10 mouse cellular contexts compared by ENCODE assay signal in genomic region chr1:89524998-89525397, GRCm38 (mm10).
"Had no signal": no experiment of that assay in that cellular context is flagged by ENCODE, and none has a peak within 500 bp of the region (broad histone marks: within the 10 kb centered on the region; RNA-seq: fewer than 3 reads in every experiment).

No protein-coding gene starts in this region.

- H3K9me3 ChIP-seq: limb, embryonic 10.5 days; limb, embryonic 13.5 days; liver, embryonic 13.5 days; megakaryocyte, embryonic 14.5 days; midbrain, embryonic 10.5 days; midbrain, embryonic 13.5 days; stomach, embryonic 15.5 days had no signal

- H3K9ac ChIP-seq: limb, embryonic 13.5 days; liver, embryonic 13.5 days; midbrain, embryonic 13.5 days; stomach, embryonic 15.5 days had no signal

- H3K4me2 ChIP-seq: liver, embryonic 13.5 days; midbrain, embryonic 13.5 days; stomach, embryonic 15.5 days had no signal

- H3K4me3 ChIP-seq: layer of hippocampus, adult 2 months; limb, embryonic 10.5 days; limb, embryonic 13.5 days; liver, embryonic 13.5 days; megakaryocyte, embryonic 14.5 days; midbrain, embryonic 10.5 days; midbrain, embryonic 13.5 days; myocyte; stomach, embryonic 15.5 days had no signal

- H3K27me3 ChIP-seq: limb, embryonic 13.5 days; liver, embryonic 13.5 days; stomach, embryonic 15.5 days had no signal

- H3K27ac ChIP-seq: kidney, postnatal 0 days; layer of hippocampus, adult 2 months; limb, embryonic 10.5 days; limb, embryonic 13.5 days; liver, embryonic 13.5 days; midbrain, embryonic 10.5 days; midbrain, embryonic 13.5 days; stomach, embryonic 15.5 days had no signal

- H3K36me3 ChIP-seq: limb, embryonic 10.5 days; limb, embryonic 13.5 days; liver, embryonic 13.5 days; midbrain, embryonic 10.5 days; midbrain, embryonic 13.5 days; stomach, embryonic 15.5 days had no signal
